Mouse (Mus musculus): ENCODE data around the gene Slc7a8. TPM values are rescaled to one million over a fixed set of nuclear protein-coding genes. Genes with fewer than 3 reads are reported as not detected.

The Slc7a8 gene
- polyA plus RNA-seq, 1 experiment from 2014 or later, result 2.3 TPM

- 93% methylated on average over 3 of the region's 3 CpGs for WGBS
Observed at GRCm38 (mm10) chr14:54682396-54682795, 99.3 kb downstream of the Slc7a8 start.

GRCm38 (mm10) chr14:54678657-54679304, 103.0 kb downstream of the Slc7a8 start:
- H3K36me3 ChIP-seq, result peaks cover 77% of the 10 kb centered on the region
- no peak overlapping the region for H3K4me3 ChIP-seq
- 89% methylated on average over 16 of the region's 16 CpGs for WGBS
- no peak overlapping the region for H3K9ac ChIP-seq
- H3K27ac ChIP-seq, result no peak overlapping the region
- no peaks in the 10 kb centered on the region for H3K27me3 ChIP-seq
- H3K4me1 ChIP-seq, result no peaks in the 10 kb centered on the region
- no peaks in the 10 kb centered on the region for H3K9me3 ChIP-seq
- ATAC-seq (ENCODE audit: low FRiP score, low read depth), result no peak
- H3K4me2 ChIP-seq (replicated peaks), result no peak overlapping the region

More at GRCm38 (mm10) chr14:54682396-54682795, 99.3 kb downstream of the Slc7a8 start:
- no peak overlapping the region for H3K4me2 ChIP-seq (replicated peaks)
- no peaks in the 10 kb centered on the region for H3K9me3 ChIP-seq
- no peaks in the 10 kb centered on the region for H3K27me3 ChIP-seq
- no peak overlapping the region for H3K27ac ChIP-seq
- H3K4me3 ChIP-seq, result no peak overlapping the region
- no peak for ATAC-seq (ENCODE audit: low FRiP score, low read depth)
- H3K9ac ChIP-seq, result no peak overlapping the region
- peaks cover 9% of the 10 kb centered on the region for H3K4me1 ChIP-seq
- H3K36me3 ChIP-seq, result peaks cover 49% of the 10 kb centered on the region

GRCm38 (mm10) chr14:54676290-54676689, 105.5 kb downstream of the Slc7a8 start:
- Histone ChIP-seq H3K4me3 (no peak overlapping the region), H3K27ac (no peak overlapping the region), H3K27me3 (no peaks in the 10 kb centered on the region), H3K9me3 (no peaks in the 10 kb centered on the region), H3K4me1 (no peaks in the 10 kb centered on the region), H3K4me2 (replicated peaks) (no peak overlapping the region), H3K9ac (no peak overlapping the region), H3K36me3 (peaks cover 80% of the 10 kb centered on the region)
- ATAC-seq (ENCODE audit: low FRiP score, low read depth), result no peak
- WGBS, result 88% methylated on average over 5 of the region's 5 CpGs

- no peak overlapping the region for H3K27ac ChIP-seq
- no peak overlapping the region for H3K9ac ChIP-seq
- H3K36me3 ChIP-seq, result peaks cover 75% of the 10 kb centered on the region
- H3K4me2 ChIP-seq (replicated peaks), result no peak overlapping the region
- no peaks in the 10 kb centered on the region for H3K9me3 ChIP-seq
- H3K4me1 ChIP-seq, result no peaks in the 10 kb centered on the region
- 66% methylated on average over 2 of the region's 2 CpGs for WGBS
- H3K27me3 ChIP-seq, result no peaks in the 10 kb centered on the region
- ATAC-seq (ENCODE audit: low FRiP score, low read depth), result no peak
- no peak overlapping the region for H3K4me3 ChIP-seq
Observed at GRCm38 (mm10) chr14:54674317-54674716, 107.4 kb downstream of the Slc7a8 start.

Other genes with a start within 250 kb of the Slc7a8 start
- gene Haus4, start 227.3 kb downstream of the Slc7a8 start, polyA plus RNA-seq (2015; fragmentation: Nextera tagmentation; extraction: Ambion mirVana), result 51.0 and 52.3 TPM in 2 replicates
- gene Ajuba, start 204.4 kb downstream of the Slc7a8 start, polyA plus RNA-seq (2015; fragmentation: Nextera tagmentation; extraction: Ambion mirVana), result 48.8 and 54.4 TPM in 2 replicates
- 7.6 and 8.0 TPM in 2 replicates for gene 4931414P19Rik, start 176.0 kb downstream of the Slc7a8 start, polyA plus RNA-seq (2015; fragmentation: Nextera tagmentation; extraction: Ambion mirVana)
- gene Psmb5, start 163.9 kb downstream of the Slc7a8 start, polyA plus RNA-seq (2015; fragmentation: Nextera tagmentation; extraction: Ambion mirVana), result 394 and 410 TPM in 2 replicates
- 0.11 TPM in 1 of 2 replicates, not detected in the other for gene Psmb11, start 160.5 kb downstream of the Slc7a8 start, polyA plus RNA-seq (2015; fragmentation: Nextera tagmentation; extraction: Ambion mirVana)
- gene Gm17606, start 141.0 kb downstream of the Slc7a8 start, polyA plus RNA-seq (2015; fragmentation: Nextera tagmentation; extraction: Ambion mirVana), result not detected in 2 replicates
- gene Cdh24, start 140.6 kb downstream of the Slc7a8 start, polyA plus RNA-seq (2015; fragmentation: Nextera tagmentation; extraction: Ambion mirVana), result 6.7 and 8.2 TPM in 2 replicates
- gene 1700123O20Rik, start 95.7 kb downstream of the Slc7a8 start, polyA plus RNA-seq (2015; fragmentation: Nextera tagmentation; extraction: Ambion mirVana), result 96.6 and 98.0 TPM in 2 replicates
- 166 and 167 TPM in 2 replicates for gene Acin1, start 95.0 kb downstream of the Slc7a8 start, polyA plus RNA-seq (2015; fragmentation: Nextera tagmentation; extraction: Ambion mirVana)
- 0.31 and 0.33 TPM in 2 replicates for gene Gm29776, start 83.1 kb downstream of the Slc7a8 start, polyA plus RNA-seq (2015; fragmentation: Nextera tagmentation; extraction: Ambion mirVana)
- gene Cebpe, start 69.8 kb downstream of the Slc7a8 start, polyA plus RNA-seq (2015; fragmentation: Nextera tagmentation; extraction: Ambion mirVana), result not detected in 2 replicates
- not detected in 2 replicates for gene Rnf212b, start 32.2 kb upstream of the Slc7a8 start, polyA plus RNA-seq (2015; fragmentation: Nextera tagmentation; extraction: Ambion mirVana)
- 8.9 and 12.7 TPM in 2 replicates for gene Homez, start 89.0 kb upstream of the Slc7a8 start, polyA plus RNA-seq (2015; fragmentation: Nextera tagmentation; extraction: Ambion mirVana)
- 0.60 and 1.6 TPM in 2 replicates for gene Ppp1r3e, start 95.6 kb upstream of the Slc7a8 start, polyA plus RNA-seq (2015; fragmentation: Nextera tagmentation; extraction: Ambion mirVana)
- 4.0 and 4.4 TPM in 2 replicates for gene Bcl2l2, start 101.4 kb upstream of the Slc7a8 start, polyA plus RNA-seq (2015; fragmentation: Nextera tagmentation; extraction: Ambion mirVana)
- 0.13 and 0.42 TPM in 2 replicates for gene Gm20521, start 101.5 kb upstream of the Slc7a8 start, polyA plus RNA-seq (2015; fragmentation: Nextera tagmentation; extraction: Ambion mirVana)
- 139 TPM in 2 replicates for gene Pabpn1, start 110.6 kb upstream of the Slc7a8 start, polyA plus RNA-seq (2015; fragmentation: Nextera tagmentation; extraction: Ambion mirVana)
- gene Slc22a17, start 131.2 kb upstream of the Slc7a8 start, polyA plus RNA-seq (2015; fragmentation: Nextera tagmentation; extraction: Ambion mirVana), result 79.1 and 86.2 TPM in 2 replicates
- 46.7 and 50.4 TPM in 2 replicates for gene Efs, start 144.2 kb upstream of the Slc7a8 start, polyA plus RNA-seq (2015; fragmentation: Nextera tagmentation; extraction: Ambion mirVana)
- gene Il25, start 150.7 kb upstream of the Slc7a8 start, polyA plus RNA-seq (2015; fragmentation: Nextera tagmentation; extraction: Ambion mirVana), result 0.24 and 0.27 TPM in 2 replicates
- 16.1 and 17.6 TPM in 2 replicates for gene Cmtm5, start 154.3 kb upstream of the Slc7a8 start, polyA plus RNA-seq (2015; fragmentation: Nextera tagmentation; extraction: Ambion mirVana)
- gene Myh6, start 185.0 kb upstream of the Slc7a8 start, polyA plus RNA-seq (2015; fragmentation: Nextera tagmentation; extraction: Ambion mirVana), result 1.9 and 2.2 TPM in 2 replicates
- gene Gm17428, start 195.0 kb upstream of the Slc7a8 start, polyA plus RNA-seq (2015; fragmentation: Nextera tagmentation; extraction: Ambion mirVana), result not detected in 2 replicates
- gene Myh7, start 212.7 kb upstream of the Slc7a8 start, polyA plus RNA-seq (2015; fragmentation: Nextera tagmentation; extraction: Ambion mirVana), result 23.8 and 24.9 TPM in 2 replicates
- 86.3 and 88.1 TPM in 2 replicates for gene Ngdn, start 233.5 kb upstream of the Slc7a8 start, polyA plus RNA-seq (2015; fragmentation: Nextera tagmentation; extraction: Ambion mirVana)

All from limb, embryonic 13.5 days (tissue).